Mouse (Mus musculus): Measurements from ENCODE around the gene Mesd.

DNA sequence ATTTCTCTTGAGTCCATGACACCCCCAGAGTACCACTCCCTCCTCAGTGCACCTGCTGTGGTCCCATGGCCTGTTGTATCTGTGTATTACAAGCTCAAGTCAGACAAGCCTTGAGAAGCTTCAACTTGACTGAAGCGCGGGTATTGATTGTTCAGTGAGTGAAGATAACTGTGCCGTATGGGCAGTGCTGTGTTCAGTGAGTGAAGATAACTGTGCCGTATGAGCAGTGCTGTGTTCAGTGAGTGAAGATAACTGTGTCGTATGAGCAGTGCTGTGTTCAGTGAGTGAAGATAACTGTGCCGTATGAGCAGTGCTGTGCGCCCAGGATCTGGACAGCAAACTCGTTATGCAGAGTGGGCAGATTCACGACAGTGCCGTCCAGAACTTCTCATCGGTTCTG lies 14.0 kb downstream of the Mesd start:
- no peak for TF ChIP-seq CTCF (IDR thresholded peaks at IDR 0.05; ENCODE audit: control insufficient read depth, insufficient read depth, low read length)
- TF ChIP-seq POLR2A (IDR thresholded peaks at IDR 0.05; ENCODE audit: borderline replicate concordance, control insufficient read depth, low read depth, low read length) = no peak
